Mouse (Mus musculus) heart, postnatal 0 days (tissue): ENCODE measurements around the gene Btg2.

ENCODE experiments used
- CTCF ChIP-seq: IDR thresholded peaks from 2 replicates; pipeline ENCODE4 v1.5.1; 2016; ENCODE audit warnings: antibody characterized with exemption, control low read depth, low read depth
- EP300 ChIP-seq: IDR thresholded peaks from 2 replicates; pipeline ENCODE4 v1.6.1; 2016; ENCODE audit warnings: antibody characterized with exemption, low read depth

- TF ChIP-seq CTCF: no peak
- peak; percentile 45 for TF ChIP-seq EP300
These were observed 700 bp upstream of the Btg2 start for GRCm38 (mm10) chr1:134079477-134080163.
